Mouse (Mus musculus): Measurements from ENCODE around the gene Cnot6. TPM values are rescaled to one million over a fixed set of nuclear protein-coding genes. Genes with fewer than 3 reads are reported as not detected.

Cnot6 gene
- polyA plus RNA-seq, 1 experiment from 2014 or later, result 47.4 TPM

- peaks cover 3% of the 10 kb centered on the region; the same call in 1 of the 2 replicates for H3K36me3 ChIP-seq (replicated peaks)
- H3K27ac ChIP-seq, result no peak overlapping the region
- ATAC-seq (replicated peaks), result no peak
- no peaks in the 10 kb centered on the region for H3K9me3 ChIP-seq
- peak overlapping the region; percentile 68 for H3K4me3 ChIP-seq
- no peak overlapping the region for H3K9ac ChIP-seq
- peaks cover 43% of the 10 kb centered on the region for H3K4me1 ChIP-seq
- H3K4me2 ChIP-seq, result peak overlapping the region; percentile 52
- H3K27me3 ChIP-seq (replicated peaks), result no peaks in the 10 kb centered on the region
- WGBS, result 64% methylated on average over 2 of the region's 2 CpGs
Measured at GRCm38 (mm10) chr11:49710664-49711063, 1.9 kb downstream of the Cnot6 start.

DNA sequence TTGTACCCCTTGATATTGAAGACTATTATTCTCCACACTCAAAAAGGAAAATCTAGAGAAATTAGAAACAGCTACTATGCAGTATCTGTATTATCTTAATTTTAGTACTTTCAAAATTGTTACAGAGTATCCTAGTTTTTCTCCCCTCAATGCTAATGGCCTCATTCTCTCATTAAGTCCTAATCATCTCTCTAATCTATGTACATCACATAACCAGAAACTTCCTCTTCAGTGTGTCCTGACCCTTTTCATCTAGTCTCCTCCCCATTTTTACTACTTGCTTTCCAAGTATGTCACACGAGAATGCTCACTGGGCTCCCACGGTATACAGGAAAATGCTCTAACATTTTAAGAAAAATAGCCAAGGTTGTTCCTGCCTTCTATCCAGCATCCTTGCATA lies 4.7 kb downstream of the Cnot6 start:
- H3K27me3 ChIP-seq (replicated peaks), result no peaks in the 10 kb centered on the region
- peaks cover 3% of the 10 kb centered on the region; the same call in 1 of the 2 replicates for H3K36me3 ChIP-seq (replicated peaks)
- H3K4me1 ChIP-seq, result peaks cover 33% of the 10 kb centered on the region
- H3K9ac ChIP-seq, result no peak overlapping the region
- no peak overlapping the region for H3K4me2 ChIP-seq
- ATAC-seq (replicated peaks), result no peak
- WGBS, result 88% methylated on average over 2 of the region's 2 CpGs
- no peak overlapping the region for H3K27ac ChIP-seq
- no peaks in the 10 kb centered on the region for H3K9me3 ChIP-seq
- no peak overlapping the region for H3K4me3 ChIP-seq

DNA sequence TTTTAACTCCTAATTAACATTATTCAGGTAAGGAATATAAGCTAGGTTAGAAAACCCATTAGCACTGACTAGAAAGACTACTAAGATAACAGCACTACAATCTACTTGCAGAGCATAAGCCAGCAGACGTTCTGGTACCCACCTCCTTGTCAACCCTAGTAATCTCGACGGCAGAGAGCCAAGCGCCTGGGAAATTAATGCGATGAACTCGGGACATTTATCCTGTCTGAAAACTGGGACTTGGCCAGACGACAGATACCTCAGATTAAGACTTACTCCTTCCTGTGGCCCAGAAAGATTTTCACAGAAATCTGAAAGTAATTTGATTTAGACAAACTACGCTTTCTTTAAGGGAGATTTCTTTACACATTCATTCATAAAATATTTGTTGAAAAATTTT lies 7.7 kb downstream of the Cnot6 start:
- no peak overlapping the region for H3K9ac ChIP-seq
- peaks cover 18% of the 10 kb centered on the region for H3K4me1 ChIP-seq
- H3K27ac ChIP-seq, result no peak overlapping the region
- no peak overlapping the region for H3K4me2 ChIP-seq
- WGBS, result 83% methylated on average over 8 of the region's 8 CpGs
- no peaks in the 10 kb centered on the region for H3K9me3 ChIP-seq
- no peak overlapping the region for H3K4me3 ChIP-seq
- ATAC-seq (replicated peaks), result no peak
- peaks cover 17% of the 10 kb centered on the region for H3K36me3 ChIP-seq (replicated peaks)
- H3K27me3 ChIP-seq (replicated peaks), result no peaks in the 10 kb centered on the region

- 97% methylated on average over 8 of the region's 8 CpGs for WGBS
- H3K4me1 ChIP-seq, result 0 out of 2 replicates have a peak, but pooled peaks cover 3% of the 10 kb centered on the region
- H3K9ac ChIP-seq, result no peak overlapping the region
- H3K27ac ChIP-seq, result no peak overlapping the region
- ATAC-seq (replicated peaks), result no peak
- H3K9me3 ChIP-seq, result no peaks in the 10 kb centered on the region
- H3K4me3 ChIP-seq, result no peak overlapping the region
- no peak overlapping the region for H3K4me2 ChIP-seq
- H3K36me3 ChIP-seq (replicated peaks), result peaks cover 23% of the 10 kb centered on the region
- H3K27me3 ChIP-seq (replicated peaks), result no peaks in the 10 kb centered on the region
Measured at GRCm38 (mm10) chr11:49702014-49702413, 10.5 kb downstream of the Cnot6 start.

DNA sequence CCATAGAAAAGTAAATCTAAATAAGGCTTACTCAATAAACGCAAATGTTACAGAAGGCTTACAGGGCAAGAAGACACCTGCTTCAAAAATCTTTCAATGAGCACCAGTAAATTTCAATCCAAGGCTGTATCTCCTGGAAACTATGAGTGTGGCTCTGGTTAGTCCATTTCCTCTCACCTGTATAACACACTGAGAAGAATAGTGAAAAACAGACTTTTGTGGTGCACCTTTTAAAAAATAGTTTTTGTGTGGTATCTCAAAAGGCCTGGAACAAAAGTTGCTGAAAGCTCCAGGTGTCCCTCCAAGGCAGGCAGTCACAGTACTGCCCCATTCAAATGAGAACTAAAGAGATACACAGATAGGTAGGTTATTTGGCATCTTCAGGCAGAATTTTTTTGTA lies 13.4 kb downstream of the Cnot6 start:
- Histone ChIP-seq H3K9ac (no peak overlapping the region), H3K36me3 (replicated peaks) (peaks cover 23% of the 10 kb centered on the region), H3K27me3 (replicated peaks) (no peaks in the 10 kb centered on the region), H3K27ac (no peak overlapping the region), H3K4me2 (no peak overlapping the region), H3K4me1 (0 out of 2 replicates have a peak, but pooled peaks cover 2% of the 10 kb centered on the region), H3K4me3 (no peak overlapping the region), H3K9me3 (no peaks in the 10 kb centered on the region)
- ATAC-seq (replicated peaks), result no peak
- WGBS, result 93% methylated on average over 1 of the region's 1 CpGs

DNA sequence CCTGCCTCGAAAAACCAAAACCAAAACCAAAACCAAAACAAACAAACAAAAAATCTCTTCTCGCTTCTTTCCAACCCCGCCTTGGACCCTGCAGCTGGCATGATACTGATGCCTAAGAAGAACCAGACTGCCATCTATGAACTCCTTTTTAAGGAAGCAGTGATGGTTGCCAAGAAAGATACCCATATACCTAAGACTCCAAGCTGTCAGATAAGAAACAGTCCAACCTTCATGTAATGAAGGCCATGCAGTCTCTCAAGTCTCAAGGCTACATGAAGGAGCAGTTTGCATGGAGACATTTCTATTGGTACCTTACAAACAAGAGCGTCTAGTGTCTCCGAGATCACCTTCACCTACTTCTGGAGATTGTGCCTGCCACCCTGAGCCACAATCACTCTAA lies 14.7 kb downstream of the Cnot6 start:
- H3K36me3 ChIP-seq (replicated peaks), result peaks cover 23% of the 10 kb centered on the region
- no peak overlapping the region for H3K27ac ChIP-seq
- no peak for ATAC-seq (replicated peaks)
- WGBS, result 98% methylated on average over 5 of the region's 5 CpGs
- 0 out of 2 replicates have a peak, but pooled peaks cover 2% of the 10 kb centered on the region for H3K4me1 ChIP-seq
- no peak overlapping the region for H3K4me3 ChIP-seq
- no peaks in the 10 kb centered on the region for H3K27me3 ChIP-seq (replicated peaks)
- no peak overlapping the region for H3K4me2 ChIP-seq
- H3K9ac ChIP-seq, result no peak overlapping the region
- H3K9me3 ChIP-seq, result no peaks in the 10 kb centered on the region

DNA sequence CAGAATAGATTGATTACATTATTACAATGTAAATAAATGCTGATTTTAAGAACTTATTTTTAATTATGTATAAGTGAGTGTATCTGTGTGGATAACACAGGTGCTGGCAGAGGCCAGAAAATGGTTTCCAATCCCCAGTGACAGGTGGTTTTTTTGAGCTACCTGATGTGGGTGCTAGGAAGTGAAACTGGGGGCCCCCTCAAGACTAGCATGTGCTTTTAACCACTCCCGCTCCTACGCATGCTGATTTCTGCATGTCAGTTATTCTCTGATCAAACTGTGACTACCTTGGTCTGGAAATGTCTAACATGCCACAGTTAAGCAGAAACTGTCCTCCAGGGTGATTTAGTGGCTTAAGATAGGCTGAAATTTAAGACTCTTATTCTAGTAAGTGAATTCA lies 16.1 kb downstream of the Cnot6 start:
- no peak for ATAC-seq (replicated peaks)
- no peaks in the 10 kb centered on the region for H3K9me3 ChIP-seq
- no peak overlapping the region for H3K4me3 ChIP-seq
- H3K27me3 ChIP-seq (replicated peaks), result no peaks in the 10 kb centered on the region
- H3K36me3 ChIP-seq (replicated peaks), result peaks cover 13% of the 10 kb centered on the region
- 0 out of 2 replicates have a peak, but pooled peaks cover 2% of the 10 kb centered on the region for H3K4me1 ChIP-seq
- no peak overlapping the region for H3K27ac ChIP-seq
- 92% methylated on average over 2 of the region's 2 CpGs for WGBS
- H3K4me2 ChIP-seq, result no peak overlapping the region
- H3K9ac ChIP-seq, result no peak overlapping the region

DNA sequence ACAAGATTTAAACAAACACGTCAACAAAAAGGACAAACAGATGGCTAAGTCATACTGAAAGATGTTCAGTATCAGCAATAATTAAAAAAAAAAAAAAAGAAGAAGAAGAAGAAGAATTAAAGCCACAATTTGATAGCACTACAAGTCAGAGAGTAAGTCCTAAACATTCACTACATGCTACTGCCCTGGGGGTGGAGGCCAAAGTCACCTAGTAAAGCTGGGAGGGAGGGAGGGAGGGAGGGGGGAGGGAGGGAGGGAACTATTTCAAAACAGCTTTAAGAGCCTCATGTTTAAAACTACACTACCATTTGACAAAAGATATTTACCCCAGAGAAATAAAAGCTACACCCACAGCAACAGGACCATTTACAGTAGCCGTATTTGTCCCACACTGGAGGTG lies 16.8 kb downstream of the Cnot6 start:
- Histone ChIP-seq H3K9ac (no peak overlapping the region), H3K4me3 (no peak overlapping the region), H3K9me3 (no peaks in the 10 kb centered on the region), H3K36me3 (replicated peaks) (peaks cover 8% of the 10 kb centered on the region), H3K4me2 (no peak overlapping the region), H3K27ac (no peak overlapping the region), H3K4me1 (0 out of 2 replicates have a peak, but pooled peaks cover 3% of the 10 kb centered on the region), H3K27me3 (replicated peaks) (no peaks in the 10 kb centered on the region)
- WGBS, result 90% methylated on average over 2 of the region's 2 CpGs
- ATAC-seq (replicated peaks), result no peak

GRCm38 (mm10) chr11:49695013-49695412 lies 17.5 kb downstream of the Cnot6 start:
- H3K9me3 ChIP-seq, result no peaks in the 10 kb centered on the region
- H3K36me3 ChIP-seq (replicated peaks), result peaks cover 8% of the 10 kb centered on the region
- ATAC-seq (replicated peaks), result no peak
- no peaks in the 10 kb centered on the region for H3K27me3 ChIP-seq (replicated peaks)
- H3K4me2 ChIP-seq, result no peak overlapping the region
- no peak overlapping the region for H3K27ac ChIP-seq
- H3K4me1 ChIP-seq, result 0 out of 2 replicates have a peak, but pooled peaks cover 9% of the 10 kb centered on the region
- 97% methylated on average over 3 of the region's 3 CpGs for WGBS
- no peak overlapping the region for H3K9ac ChIP-seq
- no peak overlapping the region for H3K4me3 ChIP-seq

GRCm38 (mm10) chr11:49684237-49684973 lies 28.1 kb downstream of the Cnot6 start:
- WGBS, result 95% methylated on average over 12 of the region's 12 CpGs
- Histone ChIP-seq H3K4me2 (no peak overlapping the region), H3K9me3 (no peaks in the 10 kb centered on the region), H3K9ac (no peak overlapping the region), H3K4me1 (no peaks in the 10 kb centered on the region), H3K36me3 (replicated peaks) (peaks cover 29% of the 10 kb centered on the region), H3K27me3 (replicated peaks) (no peaks in the 10 kb centered on the region), H3K4me3 (no peak overlapping the region), H3K27ac (no peak overlapping the region)
- ATAC-seq (replicated peaks), result no peak

DNA sequence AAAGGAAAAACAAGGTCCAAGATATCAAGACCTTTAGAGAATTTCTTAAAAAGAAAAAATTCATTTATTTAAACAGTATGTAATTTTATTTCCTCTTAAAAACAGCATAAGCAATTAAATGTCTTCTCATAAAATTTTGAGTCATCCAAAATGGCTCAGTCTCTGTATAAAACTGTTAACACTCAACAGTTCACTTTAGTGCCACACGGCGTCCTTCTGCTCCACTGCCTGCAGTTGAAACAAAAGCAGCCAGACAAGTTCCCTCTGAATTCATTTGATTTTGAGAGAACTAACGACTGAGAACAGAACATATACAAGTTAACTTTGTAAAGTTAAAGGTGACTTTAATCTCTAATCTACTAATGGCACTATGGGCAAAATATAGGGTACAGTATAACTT lies 39.1 kb downstream of the Cnot6 start:
- no peaks in the 10 kb centered on the region for H3K9me3 ChIP-seq
- H3K4me3 ChIP-seq, result no peak overlapping the region
- H3K9ac ChIP-seq, result no peak overlapping the region
- WGBS, result 85% methylated on average over 3 of the region's 3 CpGs
- no peak for ATAC-seq (replicated peaks)
- H3K27ac ChIP-seq, result no peak overlapping the region
- no peaks in the 10 kb centered on the region for H3K27me3 ChIP-seq (replicated peaks)
- H3K4me2 ChIP-seq, result no peak overlapping the region
- H3K4me1 ChIP-seq, result no peaks in the 10 kb centered on the region
- peaks cover 18% of the 10 kb centered on the region; the same call in 1 of the 2 replicates for H3K36me3 ChIP-seq (replicated peaks)

GRCm38 (mm10) chr11:49665462-49665861 lies 47.1 kb downstream of the Cnot6 start:
- Histone ChIP-seq H3K36me3 (replicated peaks) (no peaks in the 10 kb centered on the region; the same call in 1 of the 2 replicates), H3K4me1 (no peaks in the 10 kb centered on the region), H3K9me3 (no peaks in the 10 kb centered on the region), H3K4me2 (no peak overlapping the region), H3K9ac (no peak overlapping the region), H3K27ac (no peak overlapping the region), H3K4me3 (no peak overlapping the region), H3K27me3 (replicated peaks) (no peaks in the 10 kb centered on the region)
- no peak for ATAC-seq (replicated peaks)
- 79% methylated on average over 4 of the region's 4 CpGs for WGBS
